Mouse (Mus musculus): ENCODE measurements around the gene Dmap1. TPM values are rescaled to one million over a fixed set of nuclear protein-coding genes. Genes with fewer than 3 reads are reported as not detected.

The Dmap1 gene
- polyA plus RNA-seq, 1 experiment, result not detected

GRCm38 (mm10) chr4:117682463-117682862 lies 390 bp upstream of the Dmap1 start:
- peak overlapping the region; percentile 87; the same call in 1 of the 2 replicates for H3K4me3 ChIP-seq (ENCODE audit: insufficient read depth, low read depth, low read length)
- H3K27ac ChIP-seq (ENCODE audit: insufficient read depth, low read depth, low read length), result no peak overlapping the region
- TF ChIP-seq POLR2A (IDR thresholded peaks at IDR 0.05; ENCODE audit: insufficient read depth, low read depth, low read length) (no peak), CTCF (IDR thresholded peaks at IDR 0.05; ENCODE audit: insufficient read depth, low read depth, low read length) (no peak)
- H3K4me1 ChIP-seq (ENCODE audit: control insufficient read depth, insufficient read depth, low read length), result peaks cover 10% of the 10 kb centered on the region

GRCm38 (mm10) chr4:117680963-117681362 lies 1.1 kb downstream of the Dmap1 start:
- TF ChIP-seq POLR2A (IDR thresholded peaks at IDR 0.05; ENCODE audit: insufficient read depth, low read depth, low read length), result no peak
- TF ChIP-seq CTCF (IDR thresholded peaks at IDR 0.05; ENCODE audit: insufficient read depth, low read depth, low read length), result no peak
- no peak overlapping the region for H3K27ac ChIP-seq (ENCODE audit: insufficient read depth, low read depth, low read length)
- peaks cover 10% of the 10 kb centered on the region for H3K4me1 ChIP-seq (ENCODE audit: control insufficient read depth, insufficient read depth, low read length)
- no peak overlapping the region for H3K4me3 ChIP-seq (ENCODE audit: insufficient read depth, low read depth, low read length)
- 77% methylated on average over 6 of the region's 6 CpGs for WGBS

- TF ChIP-seq POLR2A (IDR thresholded peaks at IDR 0.05; ENCODE audit: insufficient read depth, low read depth, low read length) (no peak), CTCF (IDR thresholded peaks at IDR 0.05; ENCODE audit: insufficient read depth, low read depth, low read length) (peak; percentile 47)
- WGBS, result 16% methylated on average over 3 of the region's 3 CpGs
These were observed 5.2 kb downstream of the Dmap1 start for GRCm38 (mm10) chr4:117676903-117677302.

GRCm38 (mm10) chr4:117673901-117674300 lies 8.2 kb downstream of the Dmap1 start:
- no peak overlapping the region for H3K4me3 ChIP-seq (ENCODE audit: insufficient read depth, low read depth, low read length)
- H3K4me1 ChIP-seq (ENCODE audit: control insufficient read depth, insufficient read depth, low read length), result no peaks in the 10 kb centered on the region
- no peak for TF ChIP-seq CTCF (IDR thresholded peaks at IDR 0.05; ENCODE audit: insufficient read depth, low read depth, low read length)
- no peak for TF ChIP-seq POLR2A (IDR thresholded peaks at IDR 0.05; ENCODE audit: insufficient read depth, low read depth, low read length)
- WGBS, result 76% methylated on average over 3 of the region's 3 CpGs
- no peak overlapping the region for H3K27ac ChIP-seq (ENCODE audit: insufficient read depth, low read depth, low read length)

More at GRCm38 (mm10) chr4:117676903-117677302, 5.2 kb downstream of the Dmap1 start:
- peaks cover 10% of the 10 kb centered on the region for H3K4me1 ChIP-seq (ENCODE audit: control insufficient read depth, insufficient read depth, low read length)
- no peak overlapping the region for H3K4me3 ChIP-seq (ENCODE audit: insufficient read depth, low read depth, low read length)
- no peak overlapping the region for H3K27ac ChIP-seq (ENCODE audit: insufficient read depth, low read depth, low read length)

- Histone ChIP-seq H3K27ac (ENCODE audit: insufficient read depth, low read depth, low read length) (no peak overlapping the region), H3K4me1 (ENCODE audit: control insufficient read depth, insufficient read depth, low read length) (no peaks in the 10 kb centered on the region), H3K4me3 (ENCODE audit: insufficient read depth, low read depth, low read length) (no peak overlapping the region)
- WGBS, result 79% methylated on average over 9 of the region's 9 CpGs
- TF ChIP-seq POLR2A (IDR thresholded peaks at IDR 0.05; ENCODE audit: insufficient read depth, low read depth, low read length) (no peak), CTCF (IDR thresholded peaks at IDR 0.05; ENCODE audit: insufficient read depth, low read depth, low read length) (no peak)
These were observed 10.0 kb downstream of the Dmap1 start for GRCm38 (mm10) chr4:117672042-117672441.

GRCm38 (mm10) chr4:117669874-117670273 lies 12.2 kb downstream of the Dmap1 start:
- no peak overlapping the region for H3K4me3 ChIP-seq (ENCODE audit: insufficient read depth, low read depth, low read length)
- TF ChIP-seq CTCF (IDR thresholded peaks at IDR 0.05; ENCODE audit: insufficient read depth, low read depth, low read length) (no peak), POLR2A (IDR thresholded peaks at IDR 0.05; ENCODE audit: insufficient read depth, low read depth, low read length) (no peak)
- H3K4me1 ChIP-seq (ENCODE audit: control insufficient read depth, insufficient read depth, low read length), result peaks cover 8% of the 10 kb centered on the region
- no peak overlapping the region for H3K27ac ChIP-seq (ENCODE audit: insufficient read depth, low read depth, low read length)
- 76% methylated on average over 7 of the region's 7 CpGs for WGBS

- peaks cover 11% of the 10 kb centered on the region for H3K4me1 ChIP-seq (ENCODE audit: control insufficient read depth, insufficient read depth, low read length)
- 49% methylated on average over 8 of the region's 8 CpGs for WGBS
These were observed 16.0 kb downstream of the Dmap1 start for GRCm38 (mm10) chr4:117666054-117666453.

GRCm38 (mm10) chr4:117665531-117665930 lies 16.5 kb downstream of the Dmap1 start:
- H3K4me3 ChIP-seq (ENCODE audit: insufficient read depth, low read depth, low read length), result no peak overlapping the region
- 36% methylated on average over 7 of the region's 7 CpGs for WGBS
- peaks cover 11% of the 10 kb centered on the region for H3K4me1 ChIP-seq (ENCODE audit: control insufficient read depth, insufficient read depth, low read length)
- TF ChIP-seq CTCF (IDR thresholded peaks at IDR 0.05; ENCODE audit: insufficient read depth, low read depth, low read length) (no peak), POLR2A (IDR thresholded peaks at IDR 0.05; ENCODE audit: insufficient read depth, low read depth, low read length) (no peak)
- no peak overlapping the region for H3K27ac ChIP-seq (ENCODE audit: insufficient read depth, low read depth, low read length)

More at GRCm38 (mm10) chr4:117666054-117666453, 16.0 kb downstream of the Dmap1 start:
- no peak overlapping the region for H3K4me3 ChIP-seq (ENCODE audit: insufficient read depth, low read depth, low read length)
- TF ChIP-seq POLR2A (IDR thresholded peaks at IDR 0.05; ENCODE audit: insufficient read depth, low read depth, low read length) (no peak), CTCF (IDR thresholded peaks at IDR 0.05; ENCODE audit: insufficient read depth, low read depth, low read length) (no peak)
- H3K27ac ChIP-seq (ENCODE audit: insufficient read depth, low read depth, low read length), result no peak overlapping the region

- H3K27ac ChIP-seq (ENCODE audit: insufficient read depth, low read depth, low read length), result no peak overlapping the region
- no peak for TF ChIP-seq POLR2A (IDR thresholded peaks at IDR 0.05; ENCODE audit: insufficient read depth, low read depth, low read length)
- TF ChIP-seq CTCF (IDR thresholded peaks at IDR 0.05; ENCODE audit: insufficient read depth, low read depth, low read length), result no peak
- H3K4me3 ChIP-seq (ENCODE audit: insufficient read depth, low read depth, low read length), result no peak overlapping the region
- WGBS, result 90% methylated on average over 10 of the region's 10 CpGs
- peaks cover 11% of the 10 kb centered on the region for H3K4me1 ChIP-seq (ENCODE audit: control insufficient read depth, insufficient read depth, low read length)
These were observed 17.5 kb downstream of the Dmap1 start for GRCm38 (mm10) chr4:117664411-117665137.

All from olfactory bulb, adult 2 months (tissue).